Mouse (Mus musculus): ENCODE measurements at regions not wholly inside any gene's neighbourhood (a gene's known extent, or its start where the extent isn't known, plus 50 kb on each side); places are given as distances from the start of the nearest gene placed in this dataset.

DNA sequence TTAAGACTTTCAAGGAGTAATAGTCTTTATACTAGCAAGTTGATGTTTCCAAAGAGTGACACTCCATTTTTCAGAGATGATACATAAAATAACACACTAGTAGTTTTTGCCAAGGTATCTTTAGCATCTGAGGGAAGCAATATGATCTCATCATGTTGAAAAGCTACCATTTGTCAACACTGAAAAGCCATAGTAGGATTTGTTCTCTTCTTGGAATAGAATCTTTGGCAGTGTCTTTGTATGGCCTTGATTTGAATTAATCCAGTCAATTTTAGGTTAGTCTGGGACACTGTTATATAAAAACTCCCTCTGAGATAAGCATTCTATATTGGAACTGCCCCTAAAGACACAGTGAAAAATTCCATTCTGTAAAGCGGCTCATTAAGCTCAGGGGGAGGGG lies 171.4 kb upstream of the Dcbld2 start:
- no peaks in the 10 kb centered on the region for H3K36me3 ChIP-seq (ENCODE audit: control insufficient read depth, insufficient read depth, low read length)

DNA sequence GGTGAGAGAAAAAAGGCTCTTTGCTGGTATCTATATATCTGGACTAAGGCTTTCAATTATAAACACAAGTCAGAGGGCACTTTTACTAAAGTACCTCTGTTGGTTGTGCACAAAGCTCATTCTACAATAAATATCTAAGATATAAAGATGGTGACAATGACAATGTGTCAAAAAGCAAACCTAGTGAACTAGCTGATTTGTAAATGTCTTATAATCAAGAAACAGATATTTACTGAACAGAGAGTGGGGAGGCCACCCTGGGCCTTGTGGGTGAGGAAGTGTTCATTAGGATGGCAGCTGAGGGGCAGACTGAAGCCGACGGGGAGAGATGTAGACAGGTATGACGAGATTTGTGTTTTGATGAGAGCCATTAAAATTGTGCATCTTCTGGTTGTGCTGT lies 132.0 kb upstream of the Dcbld2 start:
- no peaks in the 10 kb centered on the region for H3K36me3 ChIP-seq (ENCODE audit: control insufficient read depth, insufficient read depth, low read length)
- H3K27me3 ChIP-seq (replicated peaks; ENCODE audit: control insufficient read depth, insufficient read depth, low read length) = no peaks in the 10 kb centered on the region
- no peak overlapping the region for H3K9ac ChIP-seq (ENCODE audit: low read length)
- no peaks in the 10 kb centered on the region for H3K9me3 ChIP-seq (ENCODE audit: control insufficient read depth, low read length)
- no peak overlapping the region for H3K4me2 ChIP-seq (ENCODE audit: low read length)
- no peaks in the 10 kb centered on the region for H3K4me1 ChIP-seq (replicated peaks; ENCODE audit: control insufficient read depth, insufficient read depth, low read length)
- ATAC-seq (replicated peaks; ENCODE audit: low FRiP score, low TSS enrichment, low read depth) (no peak), DNase-seq (ENCODE audit: low spot score) (no peak)
- H3K27ac ChIP-seq (ENCODE audit: low read depth) = no peak overlapping the region
- no peak overlapping the region for H3K4me3 ChIP-seq (ENCODE audit: low read depth, low read length)
- 87% methylated on average over 3 of the region's 3 CpGs for WGBS

More for the DNA sequence above, 171.4 kb upstream of the Dcbld2 start:
- no peaks in the 10 kb centered on the region for H3K9me3 ChIP-seq (ENCODE audit: control insufficient read depth, low read length)
- H3K4me3 ChIP-seq (ENCODE audit: low read depth, low read length) = no peak overlapping the region
- H3K4me1 ChIP-seq (replicated peaks; ENCODE audit: control insufficient read depth, insufficient read depth, low read length) = no peaks in the 10 kb centered on the region
- H3K27ac ChIP-seq (ENCODE audit: low read depth) = no peak overlapping the region
- H3K9ac ChIP-seq (ENCODE audit: low read length) = no peak overlapping the region
- ATAC-seq (replicated peaks; ENCODE audit: low FRiP score, low TSS enrichment, low read depth) (no peak), DNase-seq (ENCODE audit: low spot score) (no peak)
- no peak overlapping the region for H3K4me2 ChIP-seq (ENCODE audit: low read length)
- WGBS = 85% methylated on average over 1 of the region's 1 CpGs
- H3K27me3 ChIP-seq (replicated peaks; ENCODE audit: control insufficient read depth, insufficient read depth, low read length) = no peaks in the 10 kb centered on the region

DNA sequence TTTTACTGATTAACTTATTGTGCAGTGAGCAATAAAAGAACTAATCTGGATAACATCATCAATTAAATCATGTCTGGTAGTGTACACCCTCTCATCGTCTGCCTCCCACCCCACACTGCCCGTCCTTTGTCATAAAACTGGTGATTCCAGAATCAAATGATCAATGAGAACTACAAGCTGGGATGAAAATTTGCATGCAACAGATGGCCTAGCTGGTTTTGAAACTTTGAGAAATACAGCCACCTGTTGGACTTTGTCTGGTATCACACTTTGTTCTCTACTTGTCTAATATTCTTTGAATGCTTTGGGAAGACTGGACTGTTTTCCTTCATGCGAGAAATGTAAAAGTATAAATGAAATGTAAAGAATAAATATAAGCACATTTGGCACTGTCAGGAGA lies 126.8 kb upstream of the Dcbld2 start:
- Histone ChIP-seq H3K36me3 (ENCODE audit: control insufficient read depth, insufficient read depth, low read length) (no peaks in the 10 kb centered on the region), H3K4me2 (ENCODE audit: low read length) (no peak overlapping the region), H3K4me1 (replicated peaks; ENCODE audit: control insufficient read depth, insufficient read depth, low read length) (no peaks in the 10 kb centered on the region), H3K4me3 (ENCODE audit: low read depth, low read length) (no peak overlapping the region), H3K27me3 (replicated peaks; ENCODE audit: control insufficient read depth, insufficient read depth, low read length) (no peaks in the 10 kb centered on the region), H3K9me3 (ENCODE audit: control insufficient read depth, low read length) (no peaks in the 10 kb centered on the region), H3K9ac (ENCODE audit: low read length) (no peak overlapping the region), H3K27ac (ENCODE audit: low read depth) (no peak overlapping the region)
- WGBS = 23% methylated on average over 3 of the region's 3 CpGs
- ATAC-seq (replicated peaks; ENCODE audit: low FRiP score, low TSS enrichment, low read depth) = no peak
- DNase-seq (ENCODE audit: low spot score) = peak; percentile 55

DNA sequence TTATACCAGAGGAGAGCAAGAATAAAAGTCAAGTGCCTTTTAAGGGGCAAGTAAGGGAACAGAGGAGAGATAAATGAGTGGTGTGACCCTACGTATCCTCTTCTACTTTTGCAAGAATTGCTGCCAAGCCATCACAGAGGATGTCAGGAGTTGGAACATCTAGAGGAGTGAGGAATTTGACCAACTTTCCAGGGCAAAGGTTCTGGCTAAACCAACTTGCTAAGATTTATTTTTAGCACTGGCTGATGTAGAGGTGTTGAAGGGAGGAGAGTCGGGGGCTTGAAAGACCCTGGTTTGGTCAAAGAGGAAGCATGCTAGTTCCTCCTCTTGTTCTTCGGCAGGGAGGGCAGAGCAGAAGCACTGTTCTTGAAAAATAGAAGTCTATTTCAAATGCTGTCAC lies 113.8 kb upstream of the Dcbld2 start:
- ATAC-seq (replicated peaks; ENCODE audit: low FRiP score, low TSS enrichment, low read depth) (no peak), DNase-seq (ENCODE audit: low spot score) (no peak)
- WGBS = 75% methylated on average over 3 of the region's 3 CpGs

DNA sequence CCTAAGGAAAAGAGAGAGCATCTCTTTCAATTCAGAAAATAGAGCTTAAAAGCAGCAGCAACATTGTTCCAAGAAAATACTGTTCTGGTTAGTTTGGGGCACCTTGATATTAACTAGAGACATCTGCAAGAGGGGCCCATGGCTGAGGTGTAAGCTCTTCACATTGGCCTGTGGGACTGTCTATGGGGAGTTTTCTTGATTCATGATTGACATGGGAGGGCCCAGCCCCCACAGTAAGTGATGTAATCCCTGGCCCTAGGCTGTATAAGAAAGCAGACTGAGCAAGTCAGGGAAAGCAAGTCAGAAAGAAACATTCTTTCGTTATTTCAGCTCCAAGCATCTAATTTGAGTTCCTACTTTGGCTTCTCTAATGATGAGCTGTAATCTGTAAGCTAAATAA lies 113.1 kb upstream of the Dcbld2 start:
- H3K9me3 ChIP-seq (ENCODE audit: control insufficient read depth, low read length) = no peaks in the 10 kb centered on the region
- no peaks in the 10 kb centered on the region for H3K27me3 ChIP-seq (replicated peaks; ENCODE audit: control insufficient read depth, insufficient read depth, low read length)
- no peak overlapping the region for H3K27ac ChIP-seq (ENCODE audit: low read depth)
- H3K4me3 ChIP-seq (ENCODE audit: low read depth, low read length) = no peak overlapping the region
- no peaks in the 10 kb centered on the region for H3K36me3 ChIP-seq (ENCODE audit: control insufficient read depth, insufficient read depth, low read length)
- no peak for ATAC-seq (replicated peaks; ENCODE audit: low FRiP score, low TSS enrichment, low read depth)
- WGBS = 73% methylated on average over 1 of the region's 1 CpGs
- H3K4me1 ChIP-seq (replicated peaks; ENCODE audit: control insufficient read depth, insufficient read depth, low read length) = no peaks in the 10 kb centered on the region
- no peak for DNase-seq (ENCODE audit: low spot score)
- no peak overlapping the region for H3K9ac ChIP-seq (ENCODE audit: low read length)
- no peak overlapping the region for H3K4me2 ChIP-seq (ENCODE audit: low read length)

More for the DNA sequence above, 113.8 kb upstream of the Dcbld2 start:
- Histone ChIP-seq H3K4me2 (ENCODE audit: low read length) (no peak overlapping the region), H3K27ac (ENCODE audit: low read depth) (no peak overlapping the region), H3K9me3 (ENCODE audit: control insufficient read depth, low read length) (no peaks in the 10 kb centered on the region), H3K27me3 (replicated peaks; ENCODE audit: control insufficient read depth, insufficient read depth, low read length) (no peaks in the 10 kb centered on the region), H3K4me1 (replicated peaks; ENCODE audit: control insufficient read depth, insufficient read depth, low read length) (no peaks in the 10 kb centered on the region), H3K4me3 (ENCODE audit: low read depth, low read length) (no peak overlapping the region), H3K9ac (ENCODE audit: low read length) (no peak overlapping the region), H3K36me3 (ENCODE audit: control insufficient read depth, insufficient read depth, low read length) (no peaks in the 10 kb centered on the region)

DNA sequence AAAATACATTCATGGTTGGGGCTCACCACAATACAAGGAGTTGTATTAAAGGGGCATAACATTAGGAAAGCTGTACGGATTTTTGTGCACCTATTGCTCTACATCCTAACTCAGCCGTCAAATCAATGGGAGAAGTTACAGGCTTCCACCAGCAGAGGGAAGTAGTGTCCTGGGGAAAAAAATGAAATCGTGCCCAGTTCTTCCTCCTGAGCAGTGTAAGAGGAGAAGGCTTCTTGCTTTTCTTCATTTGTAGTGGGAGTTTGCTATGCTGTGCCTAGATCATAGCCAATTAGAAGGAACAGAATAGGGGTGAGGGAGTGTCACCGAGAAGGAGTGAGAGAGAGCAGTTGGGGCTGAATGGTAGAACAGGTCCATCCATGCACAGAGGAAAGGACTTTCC lies 108.7 kb upstream of the Dcbld2 start:
- H3K4me3 ChIP-seq (ENCODE audit: low read depth, low read length) = no peak overlapping the region
- no peaks in the 10 kb centered on the region for H3K36me3 ChIP-seq (ENCODE audit: control insufficient read depth, insufficient read depth, low read length)
- H3K27me3 ChIP-seq (replicated peaks; ENCODE audit: control insufficient read depth, insufficient read depth, low read length) = no peaks in the 10 kb centered on the region
- DNase-seq (ENCODE audit: low spot score) (peak; percentile 72), ATAC-seq (replicated peaks; ENCODE audit: low FRiP score, low TSS enrichment, low read depth) (peak; percentile 64)
- H3K9me3 ChIP-seq (ENCODE audit: control insufficient read depth, low read length) = no peaks in the 10 kb centered on the region
- H3K9ac ChIP-seq (ENCODE audit: low read length) = no peak overlapping the region
- H3K4me2 ChIP-seq (ENCODE audit: low read length) = no peak overlapping the region
- no peak overlapping the region for H3K27ac ChIP-seq (ENCODE audit: low read depth)
- 21% methylated on average over 4 of the region's 4 CpGs for WGBS
- H3K4me1 ChIP-seq (replicated peaks; ENCODE audit: control insufficient read depth, insufficient read depth, low read length) = no peaks in the 10 kb centered on the region

DNA sequence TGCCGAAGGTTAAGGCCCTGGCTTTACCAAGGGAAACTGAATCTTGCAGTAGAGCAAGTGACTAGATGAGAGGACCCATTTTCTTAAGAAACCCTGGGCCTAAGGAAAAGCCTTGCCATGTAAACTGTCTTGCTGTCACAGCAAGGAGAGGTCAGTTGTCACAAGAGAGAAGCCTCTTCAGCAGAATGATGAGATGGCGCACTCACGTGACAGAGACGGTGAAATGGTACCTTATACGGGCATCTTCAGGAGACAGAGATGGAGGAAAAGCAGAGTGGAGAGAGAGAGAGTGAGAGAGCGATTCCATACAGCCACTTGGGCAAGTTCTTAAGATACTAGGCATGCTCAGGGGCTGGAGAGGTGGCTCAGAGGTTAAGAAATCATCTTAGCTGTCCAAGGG lies 108.1 kb upstream of the Dcbld2 start:
- H3K4me1 ChIP-seq (replicated peaks; ENCODE audit: control insufficient read depth, insufficient read depth, low read length) = no peaks in the 10 kb centered on the region
- H3K36me3 ChIP-seq (ENCODE audit: control insufficient read depth, insufficient read depth, low read length) = no peaks in the 10 kb centered on the region
- H3K4me2 ChIP-seq (ENCODE audit: low read length) = no peak overlapping the region
- no peaks in the 10 kb centered on the region for H3K9me3 ChIP-seq (ENCODE audit: control insufficient read depth, low read length)
- H3K4me3 ChIP-seq (ENCODE audit: low read depth, low read length) = no peak overlapping the region
- H3K27ac ChIP-seq (ENCODE audit: low read depth) = no peak overlapping the region
- DNase-seq (ENCODE audit: low spot score) = no peak
- no peak for ATAC-seq (replicated peaks; ENCODE audit: low FRiP score, low TSS enrichment, low read depth)
- no peak overlapping the region for H3K9ac ChIP-seq (ENCODE audit: low read length)
- H3K27me3 ChIP-seq (replicated peaks; ENCODE audit: control insufficient read depth, insufficient read depth, low read length) = no peaks in the 10 kb centered on the region
- 91% methylated on average over 6 of the region's 6 CpGs for WGBS

DNA sequence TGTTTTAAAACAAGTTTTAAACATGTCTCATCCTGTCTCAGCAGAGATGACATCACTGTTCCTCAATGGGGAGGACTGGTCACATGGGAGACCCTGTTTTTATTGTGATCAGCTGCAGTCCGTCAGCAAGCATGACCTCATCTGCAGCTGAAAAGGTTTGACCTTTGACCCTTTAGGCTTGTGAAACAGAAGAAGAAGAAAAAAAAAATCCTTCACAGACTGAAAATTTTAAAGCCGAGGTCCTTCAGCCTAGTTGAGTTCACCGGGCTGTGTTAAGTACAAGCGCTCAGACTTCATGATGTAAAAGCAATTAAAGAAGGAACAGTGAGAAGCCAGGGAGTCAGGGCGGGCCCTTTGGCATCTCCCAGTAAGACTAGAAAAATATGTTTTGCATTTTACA lies 104.7 kb upstream of the Dcbld2 start:
- no peak overlapping the region for H3K9ac ChIP-seq (ENCODE audit: low read length)
- H3K4me2 ChIP-seq (ENCODE audit: low read length) = no peak overlapping the region
- 40% methylated on average over 5 of the region's 5 CpGs for WGBS
- H3K27me3 ChIP-seq (replicated peaks; ENCODE audit: control insufficient read depth, insufficient read depth, low read length) = no peaks in the 10 kb centered on the region
- H3K9me3 ChIP-seq (ENCODE audit: control insufficient read depth, low read length) = no peaks in the 10 kb centered on the region; the same call in 1 of the 2 replicates
- H3K27ac ChIP-seq (ENCODE audit: low read depth) = no peak overlapping the region
- no peak for DNase-seq (ENCODE audit: low spot score)
- H3K4me1 ChIP-seq (replicated peaks; ENCODE audit: control insufficient read depth, insufficient read depth, low read length) = no peaks in the 10 kb centered on the region
- no peak for ATAC-seq (replicated peaks; ENCODE audit: low FRiP score, low TSS enrichment, low read depth)
- H3K4me3 ChIP-seq (ENCODE audit: low read depth, low read length) = no peak overlapping the region
- H3K36me3 ChIP-seq (ENCODE audit: control insufficient read depth, insufficient read depth, low read length) = no peaks in the 10 kb centered on the region

DNA sequence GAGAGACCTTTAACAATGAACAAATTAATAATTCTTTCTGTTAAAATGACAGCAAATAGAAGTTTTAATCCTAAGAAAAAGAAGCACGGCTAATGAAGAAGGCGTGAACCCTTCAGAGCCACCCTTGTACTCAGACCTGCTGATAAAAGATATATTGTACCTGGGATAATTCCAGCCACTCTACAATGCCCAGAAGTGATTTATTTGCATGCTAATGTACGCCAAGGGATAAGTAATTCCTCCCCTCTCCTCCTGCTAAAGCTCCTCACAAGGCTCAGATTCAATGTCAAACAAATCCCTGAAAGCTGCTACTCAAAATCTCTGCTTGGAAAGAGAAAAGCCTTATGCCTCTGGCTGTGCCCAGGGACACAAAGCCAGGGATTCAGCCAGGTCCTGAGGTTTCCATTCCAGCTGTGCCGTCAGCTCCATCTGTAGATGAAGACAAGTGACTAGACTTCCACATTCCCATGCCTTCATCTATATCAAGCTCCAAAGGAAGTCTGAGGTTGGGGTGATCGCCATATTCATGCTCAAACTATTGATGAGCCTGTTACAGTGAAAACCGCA lies 91.3 kb upstream of the Dcbld2 start:
- H3K9ac ChIP-seq (ENCODE audit: low read length) = no peak overlapping the region
- H3K9me3 ChIP-seq (ENCODE audit: control insufficient read depth, low read length) = no peaks in the 10 kb centered on the region
- ATAC-seq (replicated peaks; ENCODE audit: low FRiP score, low TSS enrichment, low read depth) (no peak), DNase-seq (ENCODE audit: low spot score) (no peak)
- 61% methylated on average over 6 of the region's 6 CpGs for WGBS
- H3K27ac ChIP-seq (ENCODE audit: low read depth) = no peak overlapping the region
- no peaks in the 10 kb centered on the region for H3K27me3 ChIP-seq (replicated peaks; ENCODE audit: control insufficient read depth, insufficient read depth, low read length)
- no peaks in the 10 kb centered on the region for H3K36me3 ChIP-seq (ENCODE audit: control insufficient read depth, insufficient read depth, low read length)
- no peaks in the 10 kb centered on the region for H3K4me1 ChIP-seq (replicated peaks; ENCODE audit: control insufficient read depth, insufficient read depth, low read length)
- H3K4me3 ChIP-seq (ENCODE audit: low read depth, low read length) = no peak overlapping the region
- no peak overlapping the region for H3K4me2 ChIP-seq (ENCODE audit: low read length)

Measured in intestine, embryonic 14.5 days (tissue).